Mouse (Mus musculus): ENCODE results near the gene Sertad3. TPM values are rescaled to one million over a fixed set of nuclear protein-coding genes. Genes with fewer than 3 reads are reported as not detected.

Sertad3 gene
- 20.3 and 22.0 TPM in 2 replicates for polyA plus RNA-seq (2014; fragmentation: Nextera tagmentation; extraction: Ambion mirVana)

- WGBS = 1% methylated on average over 34 of the region's 36 CpGs
Observed at GRCm38 (mm10) chr7:27473156-27473834, at the start of gene Sertad3. Gene Sertad3 (plus strand): TSS chr7:27473768.

GRCm38 (mm10) chr7:27427387-27427786, 46.2 kb upstream of the Sertad3 start:
- DNase-seq (ENCODE audit: low spot score, missing footprints) (no peak), ATAC-seq (ENCODE audit: low FRiP score) (no peak)
- Histone ChIP-seq H3K9ac (ENCODE audit: low read length) (no peak overlapping the region), H3K9me3 (ENCODE audit: control insufficient read depth, low read length) (peaks cover 5% of the 10 kb centered on the region), H3K4me1 (ENCODE audit: control insufficient read depth, insufficient read depth, low read length) (no peaks in the 10 kb centered on the region), H3K36me3 (ENCODE audit: control insufficient read depth, insufficient read depth, low read length) (no peaks in the 10 kb centered on the region), H3K4me2 (no peak overlapping the region), H3K27me3 (ENCODE audit: control insufficient read depth, insufficient read depth, low read length) (no peaks in the 10 kb centered on the region), H3K4me3 (ENCODE audit: low read depth, low read length) (no peak overlapping the region), H3K27ac (ENCODE audit: low read depth, low read length) (no peak overlapping the region)
- 89% methylated on average over 1 of the region's 1 CpGs for WGBS

More at GRCm38 (mm10) chr7:27473156-27473834, at the start of gene Sertad3:
- Histone ChIP-seq H3K4me3 (ENCODE audit: low read depth, low read length) (peak within 1 kb of the TSS; percentile 55), H3K9ac (ENCODE audit: low read length) (peak within 1 kb of the TSS; percentile 60), H3K27me3 (ENCODE audit: control insufficient read depth, insufficient read depth, low read length) (no peaks in the 10 kb centered on the region), H3K36me3 (ENCODE audit: control insufficient read depth, insufficient read depth, low read length) (peaks cover 5% of the 10 kb centered on the region; the same call in 1 of the 2 replicates), H3K27ac (ENCODE audit: low read depth, low read length) (peak within 1 kb of the TSS; percentile 76), H3K9me3 (ENCODE audit: control insufficient read depth, low read length) (no peaks in the 10 kb centered on the region), H3K4me2 (peak within 1 kb of the TSS; percentile 63), H3K4me1 (ENCODE audit: control insufficient read depth, insufficient read depth, low read length) (peaks cover 6% of the 10 kb centered on the region; the same call in 1 of the 2 replicates)
- DNase-seq (ENCODE audit: low spot score, missing footprints) (peak; percentile 100), ATAC-seq (ENCODE audit: low FRiP score) (peak; percentile 94)

- no peak for ATAC-seq (ENCODE audit: low FRiP score)
- no peaks in the 10 kb centered on the region for H3K27me3 ChIP-seq (ENCODE audit: control insufficient read depth, insufficient read depth, low read length)
- H3K9me3 ChIP-seq (ENCODE audit: control insufficient read depth, low read length) = peaks cover 5% of the 10 kb centered on the region
- no peaks in the 10 kb centered on the region for H3K36me3 ChIP-seq (ENCODE audit: control insufficient read depth, insufficient read depth, low read length)
- H3K9ac ChIP-seq (ENCODE audit: low read length) = no peak overlapping the region
- H3K4me1 ChIP-seq (ENCODE audit: control insufficient read depth, insufficient read depth, low read length) = no peaks in the 10 kb centered on the region
- 85% methylated on average over 11 of the region's 11 CpGs for WGBS
- no peak overlapping the region for H3K4me3 ChIP-seq (ENCODE audit: low read depth, low read length)
- no peak overlapping the region for H3K27ac ChIP-seq (ENCODE audit: low read depth, low read length)
- no peak for DNase-seq (ENCODE audit: low spot score, missing footprints)
- H3K4me2 ChIP-seq = no peak overlapping the region
Observed at GRCm38 (mm10) chr7:27428002-27428401, 45.6 kb upstream of the Sertad3 start.

GRCm38 (mm10) chr7:27429135-27429534, 44.4 kb upstream of the Sertad3 start:
- ATAC-seq (ENCODE audit: low FRiP score) = no peak
- Histone ChIP-seq H3K4me2 (no peak overlapping the region), H3K9ac (ENCODE audit: low read length) (no peak overlapping the region), H3K4me3 (ENCODE audit: low read depth, low read length) (no peak overlapping the region), H3K4me1 (ENCODE audit: control insufficient read depth, insufficient read depth, low read length) (no peaks in the 10 kb centered on the region), H3K36me3 (ENCODE audit: control insufficient read depth, insufficient read depth, low read length) (no peaks in the 10 kb centered on the region), H3K27ac (ENCODE audit: low read depth, low read length) (no peak overlapping the region), H3K9me3 (ENCODE audit: control insufficient read depth, low read length) (peaks cover 5% of the 10 kb centered on the region), H3K27me3 (ENCODE audit: control insufficient read depth, insufficient read depth, low read length) (peaks cover 4% of the 10 kb centered on the region; the same call in 1 of the 2 replicates)
- no peak for DNase-seq (ENCODE audit: low spot score, missing footprints)
- 65% methylated on average over 2 of the region's 2 CpGs for WGBS

- no peak for ATAC-seq (ENCODE audit: low FRiP score)
- no peak overlapping the region for H3K27ac ChIP-seq (ENCODE audit: low read depth, low read length)
Observed at GRCm38 (mm10) chr7:27433349-27433748, 40.2 kb upstream of the Sertad3 start.

GRCm38 (mm10) chr7:27433794-27434193, 39.8 kb upstream of the Sertad3 start:
- Histone ChIP-seq H3K9me3 (ENCODE audit: control insufficient read depth, low read length) (peaks cover 5% of the 10 kb centered on the region), H3K27me3 (ENCODE audit: control insufficient read depth, insufficient read depth, low read length) (peaks cover 5% of the 10 kb centered on the region; the same call in 1 of the 2 replicates), H3K27ac (ENCODE audit: low read depth, low read length) (no peak overlapping the region), H3K4me1 (ENCODE audit: control insufficient read depth, insufficient read depth, low read length) (no peaks in the 10 kb centered on the region), H3K4me3 (ENCODE audit: low read depth, low read length) (no peak overlapping the region), H3K36me3 (ENCODE audit: control insufficient read depth, insufficient read depth, low read length) (no peaks in the 10 kb centered on the region), H3K9ac (ENCODE audit: low read length) (no peak overlapping the region), H3K4me2 (no peak overlapping the region)
- 14% methylated on average over 10 of the region's 10 CpGs for WGBS
- ATAC-seq (ENCODE audit: low FRiP score) = no peak
- no peak for DNase-seq (ENCODE audit: low spot score, missing footprints)

More at GRCm38 (mm10) chr7:27433349-27433748, 40.2 kb upstream of the Sertad3 start:
- Histone ChIP-seq H3K9ac (ENCODE audit: low read length) (no peak overlapping the region), H3K4me3 (ENCODE audit: low read depth, low read length) (no peak overlapping the region), H3K27me3 (ENCODE audit: control insufficient read depth, insufficient read depth, low read length) (peaks cover 5% of the 10 kb centered on the region; the same call in 1 of the 2 replicates), H3K4me1 (ENCODE audit: control insufficient read depth, insufficient read depth, low read length) (no peaks in the 10 kb centered on the region), H3K9me3 (ENCODE audit: control insufficient read depth, low read length) (peaks cover 5% of the 10 kb centered on the region), H3K36me3 (ENCODE audit: control insufficient read depth, insufficient read depth, low read length) (no peaks in the 10 kb centered on the region), H3K4me2 (no peak overlapping the region)
- WGBS = 33% methylated on average over 10 of the region's 10 CpGs
- no peak for DNase-seq (ENCODE audit: low spot score, missing footprints)

GRCm38 (mm10) chr7:27437544-27437943, 36.0 kb upstream of the Sertad3 start:
- no peak overlapping the region for H3K4me3 ChIP-seq (ENCODE audit: low read depth, low read length)
- DNase-seq (ENCODE audit: low spot score, missing footprints) (no peak), ATAC-seq (ENCODE audit: low FRiP score) (no peak)

GRCm38 (mm10) chr7:27440014-27440413, 33.6 kb upstream of the Sertad3 start:
- no peak overlapping the region for H3K4me2 ChIP-seq
- H3K27ac ChIP-seq (ENCODE audit: low read depth, low read length) = no peak overlapping the region
- H3K27me3 ChIP-seq (ENCODE audit: control insufficient read depth, insufficient read depth, low read length) = peaks cover 2% of the 10 kb centered on the region; the same call in 1 of the 2 replicates
- peaks cover 4% of the 10 kb centered on the region; the same call in 1 of the 2 replicates for H3K9me3 ChIP-seq (ENCODE audit: control insufficient read depth, low read length)
- H3K4me3 ChIP-seq (ENCODE audit: low read depth, low read length) = no peak overlapping the region
- H3K4me1 ChIP-seq (ENCODE audit: control insufficient read depth, insufficient read depth, low read length) = no peaks in the 10 kb centered on the region
- no peak overlapping the region for H3K9ac ChIP-seq (ENCODE audit: low read length)
- DNase-seq (ENCODE audit: low spot score, missing footprints) = no peak
- no peaks in the 10 kb centered on the region for H3K36me3 ChIP-seq (ENCODE audit: control insufficient read depth, insufficient read depth, low read length)
- 72% methylated on average over 4 of the region's 4 CpGs for WGBS
- ATAC-seq (ENCODE audit: low FRiP score) = no peak

More at GRCm38 (mm10) chr7:27437544-27437943, 36.0 kb upstream of the Sertad3 start:
- 57% methylated on average over 5 of the region's 5 CpGs for WGBS
- Histone ChIP-seq H3K36me3 (ENCODE audit: control insufficient read depth, insufficient read depth, low read length) (no peaks in the 10 kb centered on the region), H3K9me3 (ENCODE audit: control insufficient read depth, low read length) (peaks cover 4% of the 10 kb centered on the region; the same call in 1 of the 2 replicates), H3K9ac (ENCODE audit: low read length) (no peak overlapping the region), H3K27me3 (ENCODE audit: control insufficient read depth, insufficient read depth, low read length) (peaks cover 5% of the 10 kb centered on the region; the same call in 1 of the 2 replicates), H3K4me1 (ENCODE audit: control insufficient read depth, insufficient read depth, low read length) (no peaks in the 10 kb centered on the region), H3K4me2 (no peak overlapping the region), H3K27ac (ENCODE audit: low read depth, low read length) (no peak overlapping the region)

GRCm38 (mm10) chr7:27446051-27446450, 27.5 kb upstream of the Sertad3 start:
- Histone ChIP-seq H3K4me2 (peak overlapping the region; percentile 95), H3K9ac (ENCODE audit: low read length) (peak overlapping the region; percentile 68), H3K9me3 (ENCODE audit: control insufficient read depth, low read length) (no peaks in the 10 kb centered on the region), H3K27ac (ENCODE audit: low read depth, low read length) (no peak overlapping the region), H3K4me1 (ENCODE audit: control insufficient read depth, insufficient read depth, low read length) (peaks cover 11% of the 10 kb centered on the region), H3K4me3 (ENCODE audit: low read depth, low read length) (peak overlapping the region; percentile 54), H3K36me3 (ENCODE audit: control insufficient read depth, insufficient read depth, low read length) (no peaks in the 10 kb centered on the region), H3K27me3 (ENCODE audit: control insufficient read depth, insufficient read depth, low read length) (peaks cover 23% of the 10 kb centered on the region)
- DNase-seq (ENCODE audit: low spot score, missing footprints) (peak; percentile 91), ATAC-seq (ENCODE audit: low FRiP score) (no peak)
- WGBS = 3% methylated on average over 18 of the region's 18 CpGs

All from midbrain, embryonic 11.5 days (tissue).